ENCODE assay signal across 23 mouse cellular contexts in genomic region chr11:84966696-84967095, GRCm38 (mm10). TPM values are rescaled to one million over a fixed set of nuclear protein-coding genes. Genes with fewer than 3 reads are reported as not detected.
DNase-seq lines count a peak whose midpoint lies in the region; ATAC-seq lines count a peak whose summit lies in the region.
"Had no signal": no experiment of that assay in that cellular context is flagged by ENCODE, and none has a peak within 500 bp of the region (broad histone marks: within the 10 kb centered on the region; RNA-seq: fewer than 3 reads in every experiment).

No protein-coding gene starts in this region.

- peaks cover 22% of the 10 kb centered on the region for H3K4me1 ChIP-seq in forebrain, embryonic 12.5 days
- H3K4me1 ChIP-seq in forebrain, embryonic 16.5 days (replicated peaks; ENCODE audit: control insufficient read depth, insufficient read depth, low read length), result 0 out of 2 replicates have a peak, but pooled peaks cover 2% of the 10 kb centered on the region
- H3K4me1 ChIP-seq in hindbrain, embryonic 11.5 days (replicated peaks; ENCODE audit: control insufficient read depth, insufficient read depth, low read length), result no peaks in the 10 kb centered on the region
- peaks cover 8% of the 10 kb centered on the region for H3K4me1 ChIP-seq in hindbrain, embryonic 14.5 days (replicated peaks; ENCODE audit: control insufficient read depth, insufficient read depth, low read length)
- H3K4me1 ChIP-seq in midbrain, embryonic 13.5 days (replicated peaks), result peaks cover 19% of the 10 kb centered on the region
- peaks cover 9% of the 10 kb centered on the region for H3K4me1 ChIP-seq in midbrain, embryonic 15.5 days
- peaks cover 21% of the 10 kb centered on the region for H3K4me1 ChIP-seq in limb, embryonic 10.5 days

- no peaks in the 10 kb centered on the region for H3K36me3 ChIP-seq in forebrain, embryonic 12.5 days (replicated peaks)
- no peaks in the 10 kb centered on the region for H3K36me3 ChIP-seq in forebrain, embryonic 16.5 days (ENCODE audit: control insufficient read depth, insufficient read depth)
- no peaks in the 10 kb centered on the region for H3K36me3 ChIP-seq in hindbrain, embryonic 11.5 days (ENCODE audit: control insufficient read depth, insufficient read depth, low read length)
- H3K36me3 ChIP-seq in hindbrain, embryonic 14.5 days (replicated peaks; ENCODE audit: control insufficient read depth, insufficient read depth), result no peaks in the 10 kb centered on the region
- H3K36me3 ChIP-seq in midbrain, embryonic 13.5 days, result no peaks in the 10 kb centered on the region
- H3K36me3 ChIP-seq in midbrain, embryonic 15.5 days (replicated peaks), result no peaks in the 10 kb centered on the region
- H3K36me3 ChIP-seq in limb, embryonic 10.5 days, result no peaks in the 10 kb centered on the region
- H3K36me3 ChIP-seq: heart, embryonic 12.5 days; intestine, embryonic 15.5 days; limb, embryonic 13.5 days; liver, embryonic 13.5 days; neural tube, embryonic 13.5 days had no signal

- WGBS in forebrain, embryonic 12.5 days, result 66% methylated on average over 4 of the region's 4 CpGs
- 67% methylated on average over 4 of the region's 4 CpGs for WGBS in forebrain, embryonic 16.5 days
- 51% methylated on average over 4 of the region's 4 CpGs for WGBS in hindbrain, embryonic 11.5 days
- WGBS in hindbrain, embryonic 14.5 days, result 56% methylated on average over 4 of the region's 4 CpGs
- WGBS in midbrain, embryonic 13.5 days, result 48% methylated on average over 4 of the region's 4 CpGs
- 56% methylated on average over 4 of the region's 4 CpGs for WGBS in midbrain, embryonic 15.5 days
- WGBS in limb, embryonic 10.5 days, result 81% methylated on average over 4 of the region's 4 CpGs

- no peaks in the 10 kb centered on the region for H3K9me3 ChIP-seq in forebrain, embryonic 12.5 days
- no peaks in the 10 kb centered on the region for H3K9me3 ChIP-seq in forebrain, embryonic 16.5 days (ENCODE audit: control insufficient read depth, low read length)
- H3K9me3 ChIP-seq in hindbrain, embryonic 11.5 days (ENCODE audit: control insufficient read depth, low read length), result no peaks in the 10 kb centered on the region
- no peaks in the 10 kb centered on the region for H3K9me3 ChIP-seq in hindbrain, embryonic 14.5 days (ENCODE audit: control insufficient read depth, low read length)
- no peaks in the 10 kb centered on the region for H3K9me3 ChIP-seq in midbrain, embryonic 13.5 days
- H3K9me3 ChIP-seq in midbrain, embryonic 15.5 days, result no peaks in the 10 kb centered on the region
- no peaks in the 10 kb centered on the region for H3K9me3 ChIP-seq in limb, embryonic 10.5 days (replicated peaks)
- H3K9me3 ChIP-seq: heart, embryonic 12.5 days; intestine, embryonic 15.5 days; limb, embryonic 13.5 days; liver, embryonic 13.5 days; neural tube, embryonic 13.5 days had no signal

- ATAC-seq in forebrain, embryonic 12.5 days (ENCODE audit: low FRiP score), result 0 out of 2 replicates have a peak, but pooled peaks have one; percentile 20
- no peak for ATAC-seq in forebrain, embryonic 16.5 days
- ATAC-seq in hindbrain, embryonic 11.5 days (ENCODE audit: low FRiP score), result peak; percentile 27; the same call in 1 of the 2 replicates
- no peak for ATAC-seq in hindbrain, embryonic 14.5 days (ENCODE audit: low FRiP score)
- peak; percentile 37; the same call in 1 of the 2 replicates for ATAC-seq in midbrain, embryonic 13.5 days
- ATAC-seq in midbrain, embryonic 15.5 days (replicated peaks), result no peak
- ATAC-seq: intestine, embryonic 15.5 days had no signal

- no peak overlapping the region for H3K9ac ChIP-seq in forebrain, embryonic 12.5 days
- no peak overlapping the region for H3K9ac ChIP-seq in forebrain, embryonic 16.5 days (replicated peaks; ENCODE audit: low read depth, low read length)
- H3K9ac ChIP-seq in hindbrain, embryonic 11.5 days (ENCODE audit: low read depth, low read length), result no peak overlapping the region
- H3K9ac ChIP-seq in hindbrain, embryonic 14.5 days, result no peak overlapping the region
- no peak overlapping the region for H3K9ac ChIP-seq in midbrain, embryonic 13.5 days (replicated peaks)
- no peak overlapping the region for H3K9ac ChIP-seq in midbrain, embryonic 15.5 days
- H3K9ac ChIP-seq: heart, embryonic 12.5 days; intestine, embryonic 15.5 days; limb, embryonic 13.5 days; liver, embryonic 13.5 days; lung, embryonic 14.5 days; neural tube, embryonic 13.5 days had no signal

- H3K27me3 ChIP-seq in forebrain, embryonic 12.5 days, result no peaks in the 10 kb centered on the region
- H3K27me3 ChIP-seq in forebrain, embryonic 16.5 days (replicated peaks; ENCODE audit: control insufficient read depth, insufficient read depth, low read length), result no peaks in the 10 kb centered on the region
- H3K27me3 ChIP-seq in hindbrain, embryonic 11.5 days (ENCODE audit: control insufficient read depth, insufficient read depth, low read length), result no peaks in the 10 kb centered on the region
- no peaks in the 10 kb centered on the region for H3K27me3 ChIP-seq in hindbrain, embryonic 14.5 days (ENCODE audit: control insufficient read depth, insufficient read depth, low read length)
- 0 out of 2 replicates have a peak, but pooled peaks cover under 1% of the 10 kb centered on the region for H3K27me3 ChIP-seq in midbrain, embryonic 13.5 days
- no peaks in the 10 kb centered on the region for H3K27me3 ChIP-seq in midbrain, embryonic 15.5 days (replicated peaks)
- no peaks in the 10 kb centered on the region for H3K27me3 ChIP-seq in limb, embryonic 10.5 days (ENCODE audit: low read depth, poor library complexity, severe bottlenecking)
- H3K27me3 ChIP-seq: heart, embryonic 12.5 days; intestine, embryonic 15.5 days; limb, embryonic 13.5 days; liver, embryonic 13.5 days; neural tube, embryonic 13.5 days had no signal

- no peak overlapping the region for H3K4me2 ChIP-seq in forebrain, embryonic 12.5 days
- no peak overlapping the region for H3K4me2 ChIP-seq in forebrain, embryonic 16.5 days (ENCODE audit: low read length)
- no peak overlapping the region for H3K4me2 ChIP-seq in hindbrain, embryonic 11.5 days (replicated peaks; ENCODE audit: low read depth, low read length)
- H3K4me2 ChIP-seq in hindbrain, embryonic 14.5 days (replicated peaks), result no peak overlapping the region
- H3K4me2 ChIP-seq in midbrain, embryonic 13.5 days (replicated peaks), result no peak overlapping the region
- no peak overlapping the region for H3K4me2 ChIP-seq in midbrain, embryonic 15.5 days
- H3K4me2 ChIP-seq: heart, embryonic 12.5 days; intestine, embryonic 15.5 days; limb, embryonic 13.5 days; liver, embryonic 13.5 days; lung, embryonic 14.5 days; neural tube, embryonic 13.5 days had no signal

- DNase-seq in hindbrain, embryonic 11.5 days (ENCODE audit: low spot score), result no peak
- no peak for DNase-seq in hindbrain, embryonic 14.5 days (ENCODE audit: low spot score)
- DNase-seq in limb, embryonic 10.5 days (ENCODE audit: low spot score), result no peak
- no peak for DNase-seq in testis, postnatal 14 days (ENCODE audit: low spot score)
- DNase-seq: adrenal gland, postnatal 25 days; B cell, adult 2 months; cerebellum, adult 9-11 months; gastrocnemius, postnatal 25 days; heart, postnatal 4 days; kidney, adult 9 months; liver, embryonic 13.5 days; right cerebral cortex, adult 18-20 months; thymus, postnatal 25 days had no signal

- no peak overlapping the region for H3K27ac ChIP-seq in forebrain, embryonic 12.5 days
- H3K27ac ChIP-seq in forebrain, embryonic 16.5 days (ENCODE audit: low read length), result no peak overlapping the region
- 0 out of 2 replicates have a peak overlapping the region, but pooled peaks have one; percentile 1 for H3K27ac ChIP-seq in hindbrain, embryonic 11.5 days (ENCODE audit: low read depth, low read length)
- H3K27ac ChIP-seq in hindbrain, embryonic 14.5 days, result no peak overlapping the region
- peak overlapping the region; percentile 53 for H3K27ac ChIP-seq in midbrain, embryonic 13.5 days
- H3K27ac ChIP-seq in midbrain, embryonic 15.5 days, result no peak overlapping the region
- H3K27ac ChIP-seq in limb, embryonic 10.5 days, result peak overlapping the region; percentile 71
- H3K27ac ChIP-seq: intestine, embryonic 15.5 days; limb, embryonic 13.5 days; liver, embryonic 13.5 days; macrophage; neural tube, embryonic 13.5 days had no signal

- H3K4me3 ChIP-seq in forebrain, embryonic 12.5 days (replicated peaks), result no peak overlapping the region
- H3K4me3 ChIP-seq in forebrain, embryonic 16.5 days (replicated peaks; ENCODE audit: low read length), result no peak overlapping the region
- H3K4me3 ChIP-seq in hindbrain, embryonic 11.5 days (ENCODE audit: low read depth, low read length), result no peak overlapping the region
- H3K4me3 ChIP-seq in hindbrain, embryonic 14.5 days (replicated peaks; ENCODE audit: low read length), result no peak overlapping the region
- H3K4me3 ChIP-seq in midbrain, embryonic 13.5 days (replicated peaks), result no peak overlapping the region
- H3K4me3 ChIP-seq in midbrain, embryonic 15.5 days, result no peak overlapping the region
- no peak overlapping the region for H3K4me3 ChIP-seq in limb, embryonic 10.5 days
- H3K4me3 ChIP-seq: heart, embryonic 12.5 days; intestine, embryonic 15.5 days; limb, embryonic 13.5 days; liver, embryonic 13.5 days; neural tube, embryonic 13.5 days had no signal

RNA-seq across cellular contexts. Expression of gene Car4, which starts 9.1 kb away (rescaled TPM):
- 1.4 and 1.6 TPM in 2 replicates for polyA plus RNA-seq in forebrain, embryonic 12.5 days (2016; fragmentation: Nextera tagmentation; extraction: Ambion mirVana)
- 2.5 and 2.6 TPM in 2 replicates for polyA plus RNA-seq in forebrain, embryonic 16.5 days (2015; fragmentation: Nextera tagmentation; extraction: Ambion mirVana)
- polyA plus RNA-seq in hindbrain, embryonic 11.5 days (2014; fragmentation: Nextera tagmentation; extraction: Ambion mirVana), result 3.0 and 3.7 TPM in 2 replicates
- polyA plus RNA-seq in hindbrain, embryonic 14.5 days (2014; fragmentation: Nextera tagmentation; extraction: Ambion mirVana), result 4.6 and 5.0 TPM in 2 replicates
- polyA plus RNA-seq in midbrain, embryonic 13.5 days (2015; fragmentation: Nextera tagmentation; extraction: Ambion mirVana), result 5.4 TPM in 2 replicates
- 5.3 and 6.0 TPM in 2 replicates for polyA plus RNA-seq in midbrain, embryonic 15.5 days (2015; fragmentation: Nextera tagmentation; extraction: Ambion mirVana)
- polyA plus RNA-seq in limb, embryonic 10.5 days (2016; fragmentation: Nextera tagmentation; extraction: Ambion mirVana), result 0.20 and 0.97 TPM in 2 replicates
- polyA plus RNA-seq: macrophage had no signal

RNA-seq across cellular contexts. Expression of gene Znhit3, which starts 50.5 kb away (rescaled TPM):
- 65.9 and 67.6 TPM in 2 replicates for polyA plus RNA-seq in forebrain, embryonic 12.5 days (2016; fragmentation: Nextera tagmentation; extraction: Ambion mirVana)
- polyA plus RNA-seq in forebrain, embryonic 16.5 days (2015; fragmentation: Nextera tagmentation; extraction: Ambion mirVana), result 60.8 and 66.9 TPM in 2 replicates
- polyA plus RNA-seq in hindbrain, embryonic 11.5 days (2014; fragmentation: Nextera tagmentation; extraction: Ambion mirVana), result 68.5 and 71.5 TPM in 2 replicates
- 65.3 and 70.3 TPM in 2 replicates for polyA plus RNA-seq in hindbrain, embryonic 14.5 days (2014; fragmentation: Nextera tagmentation; extraction: Ambion mirVana)
- polyA plus RNA-seq in midbrain, embryonic 13.5 days (2015; fragmentation: Nextera tagmentation; extraction: Ambion mirVana), result 67.4 and 68.1 TPM in 2 replicates
- polyA plus RNA-seq in midbrain, embryonic 15.5 days (2015; fragmentation: Nextera tagmentation; extraction: Ambion mirVana), result 61.8 and 62.8 TPM in 2 replicates
- 91.5 and 103 TPM in 2 replicates for polyA plus RNA-seq in limb, embryonic 10.5 days (2016; fragmentation: Nextera tagmentation; extraction: Ambion mirVana)

Comparison
In these comparisons a context has a peak if more than half of its experiments do, and no peak if none do; other contexts are left out.
1. ATAC-seq: peak in forebrain, embryonic 12.5 days (single experiment), hindbrain, embryonic 11.5 days (single experiment) and midbrain, embryonic 13.5 days (single experiment); none in forebrain, embryonic 16.5 days (single experiment), hindbrain, embryonic 14.5 days (single experiment) and midbrain, embryonic 15.5 days (single experiment).
2. H3K27ac ChIP-seq: peak in hindbrain, embryonic 11.5 days (single experiment), midbrain, embryonic 13.5 days (single experiment) and limb, embryonic 10.5 days (single experiment); none in forebrain, embryonic 12.5 days (single experiment), forebrain, embryonic 16.5 days (single experiment), hindbrain, embryonic 14.5 days (single experiment) and midbrain, embryonic 15.5 days (single experiment).